Mouse (Mus musculus): ENCODE measurements around the gene Slc9a2.

DNA sequence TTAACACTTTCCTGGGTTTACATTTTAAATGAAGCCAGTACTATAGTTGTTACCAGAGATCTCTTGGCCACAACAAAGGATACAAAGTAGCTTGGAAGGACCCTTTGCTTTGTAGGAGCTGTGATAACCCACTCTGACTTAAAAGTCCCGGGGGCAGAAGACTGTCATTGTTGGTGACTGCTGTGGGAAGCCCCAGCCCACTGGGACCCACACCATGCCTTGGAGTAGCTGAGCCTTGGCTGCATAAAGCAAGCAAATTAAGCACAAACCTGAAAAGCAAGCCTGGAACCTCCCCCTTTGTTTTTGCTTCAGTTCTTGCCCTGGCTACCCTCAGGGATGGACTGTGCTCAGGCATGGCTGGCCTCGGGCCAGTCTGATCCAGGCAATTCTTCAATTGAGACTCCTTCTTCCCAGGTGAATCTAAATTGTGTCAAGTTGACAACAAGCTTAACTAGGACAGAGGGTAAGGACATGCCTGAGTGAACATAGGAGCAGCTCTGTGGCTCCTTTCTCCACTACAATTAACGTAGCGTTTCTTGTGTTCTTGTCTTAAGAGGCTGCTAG lies 89.0 kb downstream of the Slc9a2 start:
- TF ChIP-seq POLR2A (IDR thresholded peaks at IDR 0.05; ENCODE audit: borderline replicate concordance, low read depth, low read length): no peak
- no peak for TF ChIP-seq CTCF (IDR thresholded peaks at IDR 0.05; ENCODE audit: low read depth, low read length)

Data from bone marrow macrophage, adult 2 months (primary cell).